Mouse (Mus musculus) myocyte (in vitro differentiated cells): ENCODE measurements around the gene Nr3c2.

ENCODE experiments used
- E2F4 ChIP-seq: IDR thresholded peaks from one replicate; pipeline ENCODE4 v1.6.1; 2011; ENCODE audit warnings: mild to moderate bottlenecking, control low read depth, moderate library complexity; ENCODE audit not compliant: insufficient read depth
- MAX ChIP-seq: IDR thresholded peaks from one replicate; pipeline ENCODE4 v1.6.1; 2011; ENCODE audit warnings: low read depth, mild to moderate bottlenecking, control low read depth
- MYOD1 ChIP-seq, 3 experiments: IDR thresholded peaks; one replicate each; pipeline ENCODE4 v1.6.1; 2011; ENCODE audit warnings: control low read depth in 2 of 3, low read depth in 2 of 3, mild to moderate bottlenecking in 2 of 3, moderate library complexity in 1 of 3; ENCODE audit not compliant: insufficient read length in 2 of 3, control insufficient read depth in 1 of 3
- MYOG ChIP-seq, 3 experiments: IDR thresholded peaks; one replicate each; pipeline ENCODE4 v1.6.1; 2011; ENCODE audit warnings: control low read depth in 2 of 3, low read depth in 2 of 3, mild to moderate bottlenecking in 2 of 3; ENCODE audit not compliant: insufficient read length in 2 of 3, control insufficient read depth in 1 of 3, insufficient read depth in 1 of 3
- POLR2A ChIP-seq: IDR thresholded peaks from one replicate; pipeline ENCODE4 v1.6.1; 2011; ENCODE audit warnings: low read depth, mild to moderate bottlenecking, control low read depth, moderate library complexity; ENCODE audit not compliant: insufficient read length
- POLR2AphosphoS2 ChIP-seq: IDR thresholded peaks from one replicate; pipeline ENCODE4 v1.6.1; 2011; ENCODE audit warnings: low read depth, control low read depth; ENCODE audit not compliant: insufficient read length
- REST ChIP-seq: IDR thresholded peaks from one replicate; pipeline ENCODE4 v1.6.1; 2011; ENCODE audit warnings: mild to moderate bottlenecking, control low read depth, moderate library complexity; ENCODE audit not compliant: insufficient read depth, insufficient read length
- TCF12 ChIP-seq: IDR thresholded peaks from one replicate; pipeline ENCODE4 v1.6.1; 2011; ENCODE audit warnings: mild to moderate bottlenecking, control low read depth; ENCODE audit not compliant: poor library complexity, insufficient read depth, severe bottlenecking
- USF1 ChIP-seq: IDR thresholded peaks from one replicate; pipeline ENCODE4 v1.6.1; 2011; ENCODE audit warnings: low read depth, mild to moderate bottlenecking, control low read depth, moderate library complexity

DNA sequence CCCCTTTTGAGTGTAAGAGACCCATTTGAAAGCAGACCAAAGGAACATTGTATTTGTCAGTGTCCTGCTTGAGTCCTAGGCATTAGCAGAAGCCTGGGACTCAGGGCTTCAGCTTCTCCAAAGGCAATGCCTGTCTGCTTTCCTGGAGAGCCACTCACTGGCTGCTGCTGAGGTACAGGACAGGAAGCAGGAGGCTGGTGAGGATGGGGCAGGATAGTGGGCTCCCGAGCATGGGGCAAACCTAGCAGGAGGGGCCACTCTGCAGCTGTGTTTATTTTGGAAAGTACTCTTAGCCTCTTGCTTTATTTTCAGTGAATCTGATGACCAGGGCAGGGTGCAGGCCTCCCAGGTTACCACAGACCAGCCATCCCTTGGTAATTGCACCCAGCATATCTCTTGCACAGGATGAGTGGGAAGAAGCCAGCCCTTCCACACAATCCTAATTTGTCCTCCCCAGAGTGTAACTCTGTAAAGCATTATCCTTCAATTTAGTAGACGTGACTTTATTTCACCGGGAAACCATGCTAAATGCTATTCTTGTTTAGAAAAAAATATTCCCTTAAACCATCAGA lies 314.7 kb downstream of the Nr3c2 start:
- TF ChIP-seq E2F4 (no peak), MYOG (IDR thresholded peaks at IDR 0.05; ENCODE audit: control insufficient read depth in 1 of 3, insufficient read depth in 1 of 3, insufficient read length in 2 of 3, low read depth in 2 of 3) (no peak), USF1 (no peak), POLR2A (no peak), REST (no peak), MAX (no peak), POLR2AphosphoS2 (no peak), TCF12 (no peak), MYOD1 (IDR thresholded peaks at IDR 0.05; ENCODE audit: control insufficient read depth in 1 of 3, insufficient read length in 2 of 3, low read depth in 2 of 3) (no peak)
